Mouse (Mus musculus) left cerebral cortex, postnatal 10 days (tissue): Measurements from ENCODE around the gene Arfip1. TPM values are rescaled to one million over a fixed set of nuclear protein-coding genes. Genes with fewer than 3 reads are reported as not detected.
A peak's percentile ranks its signal among the peaks of the same experiment; 100 is the strongest.
"Not testable (repeated sequence)": the region's sequence is repeated elsewhere in the genome, so short reads cannot be mapped to it uniquely, and the experiment has no call there.

Source experiments
- DNase-seq, 2 experiments: peaks; one replicate each; pipeline ENCODE4 v3.0.0; 2021 to 2022; ENCODE audit warnings: low spot score in 2 of 2, mixed read lengths in 1 of 2; ENCODE audit errors: extremely low spot score in 1 of 2
- intact Hi-C: fragments of 180-260 bp; cut with DNase I; formaldehyde crosslinking; loops from one replicate; pipeline ENCODE4 v1.15.1; 2025
- total RNA-seq, 2 experiments: library from RNA; stranded (reverse); gene quantifications; 2 replicates each; pipeline ENCODE4 v1.2.3; 2021

Arfip1 gene
- total RNA-seq, 2 experiments from 2014 or later = 14.4 to 15.0 TPM

DNA sequence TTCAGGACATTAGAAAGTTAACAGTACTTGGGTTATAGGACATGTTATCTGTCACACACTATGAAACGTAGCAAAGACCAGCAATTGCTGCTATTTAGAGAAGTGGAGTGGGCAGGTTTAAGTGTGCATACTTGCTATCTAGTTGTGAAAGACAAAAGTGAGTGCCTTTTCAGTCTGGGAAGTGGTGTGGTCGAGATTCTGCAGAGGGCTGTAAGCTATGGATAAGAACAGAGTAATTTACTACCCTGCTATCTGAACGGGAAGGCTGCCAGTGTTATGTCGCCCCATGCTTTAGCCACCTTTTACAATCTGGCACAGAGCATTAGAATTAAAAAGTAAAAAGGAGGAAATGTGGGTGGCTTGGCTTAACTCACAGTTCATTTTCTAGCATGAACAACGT, 4.3 kb upstream of the Arfip1 start:
- no peak for DNase-seq
- intact Hi-C loops = no loop called here

- intact Hi-C loops = no loop called here
- DNase-seq = no peak
These were observed 470 bp upstream of the Arfip1 start for GRCm38 (mm10) chr3:84582913-84583276.

- intact Hi-C loops = no loop called here
These were observed 766 bp downstream of the Arfip1 start for GRCm38 (mm10) chr3:84581696-84582022.

DNA sequence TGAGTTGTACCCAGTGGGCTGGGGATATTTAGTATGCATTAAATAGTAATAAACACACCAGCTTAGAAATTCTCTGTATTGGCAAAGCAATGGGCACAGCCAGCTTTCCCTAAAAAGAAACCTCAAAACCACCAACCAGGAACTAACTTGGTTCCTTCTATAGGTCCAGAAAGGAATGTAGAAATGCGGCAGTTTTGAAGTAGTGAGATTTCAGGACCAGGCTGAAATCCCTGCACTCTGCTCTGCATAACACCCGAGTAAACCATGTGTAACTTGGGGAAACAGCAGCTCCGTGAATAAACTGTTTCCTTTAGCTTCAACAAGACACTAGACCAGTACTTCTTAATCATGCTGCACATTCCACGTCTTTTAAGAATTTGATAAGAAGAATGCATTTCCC, 1.7 kb downstream of the Arfip1 start:
- no peak for DNase-seq
- intact Hi-C loops = no loop called here

More at GRCm38 (mm10) chr3:84581696-84582022, 766 bp downstream of the Arfip1 start:
- DNase-seq = no peak

- intact Hi-C loops = no loop called here
- DNase-seq = no peak
These were observed 11.9 kb downstream of the Arfip1 start for GRCm38 (mm10) chr3:84570501-84570900.

- intact Hi-C loops = no loop called here
- no peak for DNase-seq
These were observed 12.8 kb downstream of the Arfip1 start for GRCm38 (mm10) chr3:84569587-84569986.

DNA sequence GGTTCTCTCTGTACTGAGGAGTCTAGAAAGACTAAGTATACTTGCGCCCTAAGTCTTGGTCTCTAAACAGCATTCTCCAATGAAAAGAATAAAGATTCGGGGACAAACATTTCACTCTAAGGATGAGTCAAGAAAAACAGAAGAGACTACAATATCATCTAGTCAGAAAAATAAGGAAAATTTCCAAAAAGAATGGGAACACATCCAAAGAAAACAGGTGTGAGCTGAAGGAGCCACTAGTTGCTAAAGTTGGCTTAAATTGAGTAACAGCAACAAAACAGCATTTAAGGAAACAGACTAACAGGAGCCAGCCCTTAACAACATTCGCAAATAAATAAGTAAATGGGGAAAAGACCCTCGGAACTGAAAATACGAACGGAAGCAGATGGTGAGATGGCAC, 13.9 kb downstream of the Arfip1 start:
- DNase-seq = no peak
- intact Hi-C loops = no loop called here

GRCm38 (mm10) chr3:84563415-84563814, 19.0 kb downstream of the Arfip1 start:
- intact Hi-C loops = no loop called here
- no peak for DNase-seq

GRCm38 (mm10) chr3:84562911-84563310, 19.5 kb downstream of the Arfip1 start:
- intact Hi-C loops = not testable (repeated sequence)

DNA sequence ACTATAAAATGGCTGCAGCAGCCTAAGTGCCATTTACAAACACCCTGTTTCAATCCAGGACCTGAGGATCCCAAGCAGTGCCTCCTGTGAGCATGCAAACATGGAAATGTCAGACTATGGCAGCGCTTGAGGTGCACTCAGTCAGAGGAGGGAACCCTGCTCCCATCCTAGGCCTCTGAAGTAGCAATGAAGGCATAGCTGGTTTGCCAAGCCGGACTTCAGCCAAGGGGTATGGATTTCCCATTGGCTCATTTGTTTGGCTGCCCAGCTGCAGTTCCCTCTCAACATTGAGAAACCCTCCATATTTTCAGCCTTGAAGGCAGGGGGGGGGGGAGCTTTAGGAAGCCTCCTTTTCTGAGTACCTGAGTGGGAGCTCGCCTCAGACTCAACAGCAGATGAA, 24.1 kb downstream of the Arfip1 start:
- no peak for DNase-seq
- intact Hi-C loops = no loop called here

More at GRCm38 (mm10) chr3:84562911-84563310, 19.5 kb downstream of the Arfip1 start:
- not testable (repeated sequence) for DNase-seq

DNA sequence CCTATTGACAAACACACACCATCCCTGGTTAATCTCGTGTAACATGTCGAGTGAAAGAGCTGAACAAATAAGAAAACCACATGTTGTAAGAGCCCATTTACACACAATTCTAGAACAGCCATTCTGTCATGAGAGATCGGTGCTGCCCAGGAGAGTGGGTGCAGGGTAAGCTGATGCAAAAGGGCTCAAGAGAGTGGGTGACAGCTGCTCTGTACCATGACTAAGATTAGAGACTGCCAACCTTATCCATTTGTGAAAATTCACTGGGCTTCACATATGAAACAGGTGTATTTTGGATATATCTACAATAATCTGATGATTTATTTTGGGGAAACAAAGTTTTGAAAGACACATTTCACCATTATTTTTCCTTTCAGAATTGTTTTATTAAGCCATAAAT, 26.6 kb downstream of the Arfip1 start:
- intact Hi-C loops = no loop called here

DNA sequence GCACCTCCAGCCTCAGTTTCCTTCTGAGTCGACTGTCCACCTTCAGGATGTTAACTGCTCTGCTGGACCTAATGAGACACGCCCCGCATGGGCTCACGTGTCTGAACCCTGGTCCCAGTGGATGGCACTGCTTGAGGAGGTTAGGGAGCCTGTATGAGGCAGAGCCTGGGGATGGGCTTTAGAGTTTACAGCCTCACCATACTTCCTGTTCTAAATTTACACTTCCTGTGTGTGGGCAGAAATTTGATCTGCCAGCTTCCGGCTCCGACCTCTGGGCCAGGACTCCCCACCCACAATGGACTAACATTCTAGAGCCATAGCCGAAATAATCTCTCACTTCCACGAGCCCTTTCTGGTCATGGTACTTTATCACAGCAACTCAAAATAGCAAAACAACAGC, 35.2 kb downstream of the Arfip1 start:
- DNase-seq = no peak
- intact Hi-C loops = loop anchor here (10.0 kb wide), 2 partner anchors 232 to 372 kb away; partner anchors contain the start of gene Gm6525

More for the DNA sequence above, 26.6 kb downstream of the Arfip1 start:
- no peak for DNase-seq

- DNase-seq = peak; percentile 49 to 51
- intact Hi-C loops = loop anchor here (10.0 kb wide), 2 partner anchors 228 to 368 kb away; partner anchors contain the start of gene Gm6525
These were observed 40.0 kb downstream of the Arfip1 start for GRCm38 (mm10) chr3:84542450-84542849.

GRCm38 (mm10) chr3:84541881-84542280, 40.5 kb downstream of the Arfip1 start:
- no peak for DNase-seq
- intact Hi-C loops = loop anchor here (2.0 to 10.0 kb wide), 3 partner anchors 197 to 367 kb away; partner anchors contain the start of gene Gm6525

GRCm38 (mm10) chr3:84540640-84541039, 41.8 kb downstream of the Arfip1 start:
- intact Hi-C loops = loop anchor here (2.0 to 10.0 kb wide), 3 partner anchors 196 to 366 kb away; partner anchors contain the start of gene Gm6525

GRCm38 (mm10) chr3:84536987-84537386, 45.4 kb downstream of the Arfip1 start:
- intact Hi-C loops = no loop called here
- DNase-seq = no peak

More at GRCm38 (mm10) chr3:84540640-84541039, 41.8 kb downstream of the Arfip1 start:
- no peak for DNase-seq

- no peak for DNase-seq
These were observed 49.2 kb downstream of the Arfip1 start for GRCm38 (mm10) chr3:84533227-84533626.

DNA sequence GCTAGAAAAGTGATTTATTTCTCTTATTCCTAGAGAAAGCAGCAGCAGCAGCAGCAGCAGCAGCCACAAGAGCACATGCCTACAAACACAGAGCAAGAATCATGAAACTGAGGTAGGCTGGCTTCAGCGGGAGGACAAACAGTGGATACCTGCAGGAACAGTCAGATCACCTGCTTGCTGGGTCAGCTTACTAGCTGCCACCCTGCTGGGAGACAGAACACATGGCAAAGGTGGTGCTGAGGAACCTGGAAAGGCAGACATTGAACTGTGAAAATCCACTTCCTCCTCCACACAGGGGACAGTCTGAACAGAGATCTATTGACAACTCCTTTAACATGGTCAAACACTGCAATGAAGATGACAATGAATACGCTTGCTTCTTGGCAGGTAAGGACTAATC, 53.4 kb downstream of the Arfip1 start:
- no peak for DNase-seq
- intact Hi-C loops = no loop called here

More at GRCm38 (mm10) chr3:84533227-84533626, 49.2 kb downstream of the Arfip1 start:
- intact Hi-C loops = no loop called here

GRCm38 (mm10) chr3:84524952-84525351, 57.5 kb downstream of the Arfip1 start:
- intact Hi-C loops = no loop called here
- no peak for DNase-seq

GRCm38 (mm10) chr3:84516163-84516562, 66.3 kb downstream of the Arfip1 start:
- intact Hi-C loops = no loop called here
- DNase-seq = no peak
